18 mouse cellular contexts compared by ENCODE assay signal in the genomic region with DNA sequence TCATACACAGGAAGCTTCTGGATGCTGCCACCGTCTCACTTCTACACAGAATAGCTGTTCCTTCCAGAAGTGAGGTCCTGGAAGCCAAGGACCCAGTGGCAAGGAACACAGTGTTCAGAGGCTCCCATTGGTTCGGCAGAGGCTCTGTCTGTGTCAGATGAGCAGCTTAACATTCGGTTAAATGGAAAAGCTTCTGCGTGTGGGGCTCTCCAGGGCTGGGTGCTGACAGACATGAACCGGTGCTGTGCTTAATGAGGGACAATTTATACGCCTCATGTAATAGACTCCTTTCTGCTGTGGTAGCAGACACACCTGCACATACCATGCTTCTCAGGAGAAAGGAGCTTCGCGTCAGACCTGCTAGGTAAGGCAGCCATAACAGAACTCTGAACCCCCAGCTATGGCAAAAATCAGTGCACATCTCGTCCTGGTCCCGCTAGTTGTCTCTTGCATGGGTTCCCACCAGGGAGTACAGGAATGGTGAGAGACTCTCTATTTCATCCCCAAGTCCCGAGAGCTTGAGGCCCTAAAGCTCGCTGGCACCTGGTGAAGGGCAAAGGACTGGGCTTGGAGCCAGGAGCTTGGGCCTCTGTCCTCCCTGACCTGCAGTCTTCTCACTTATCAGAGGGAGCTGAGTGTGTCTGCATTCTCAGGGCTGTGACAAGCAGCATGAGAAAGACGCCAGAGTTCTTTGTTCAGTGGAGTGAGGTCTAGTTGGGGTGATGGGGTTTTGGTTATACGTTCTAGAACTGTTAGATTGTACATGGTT.
A peak's percentile ranks its signal among the peaks of the same experiment; 100 is the strongest.
DNase-seq lines count a peak whose midpoint lies in the region; ATAC-seq and TF ChIP-seq lines count a peak whose summit lies in the region.
"Had no signal": no experiment of that assay in that cellular context is flagged by ENCODE, and none has a peak within 500 bp of the region (broad histone marks: within the 10 kb centered on the region; RNA-seq: fewer than 3 reads in every experiment).

No protein-coding gene starts in this region.

- peak; percentile 83 for ATAC-seq in heart, embryonic 16.5 days (replicated peaks; ENCODE audit: extremely low read depth, insufficient read depth, low FRiP score)
- ATAC-seq in forebrain, postnatal 0 days: no peak
- ATAC-seq in midbrain, embryonic 11.5 days (ENCODE audit: low FRiP score): no peak
- ATAC-seq: activated CD4-positive, CD25-positive, alpha-beta regulatory T cell, adult 4 months; hindbrain, postnatal 0 days; liver, embryonic 12.5 days; midbrain, embryonic 15.5 days had no signal

- H3K4me2 ChIP-seq in heart, embryonic 16.5 days (ENCODE audit: low read depth, low read length): no peak overlapping the region; the same call in 1 of the 2 replicates
- H3K4me2 ChIP-seq in forebrain, postnatal 0 days (ENCODE audit: low read depth): no peak overlapping the region
- no peak overlapping the region for H3K4me2 ChIP-seq in midbrain, embryonic 11.5 days
- H3K4me2 ChIP-seq: embryonic facial prominence, embryonic 13.5 days; liver, embryonic 12.5 days; lung, embryonic 15.5 days; midbrain, embryonic 15.5 days had no signal

- H3K4me3 ChIP-seq in cerebellum, adult 2 months (replicated peaks; ENCODE audit: insufficient read depth, low read depth, low read length): no peak overlapping the region
- H3K4me3 ChIP-seq in heart, embryonic 16.5 days (ENCODE audit: low read length): no peak overlapping the region
- H3K4me3 ChIP-seq in forebrain, postnatal 0 days (ENCODE audit: low read depth, low read length): no peak overlapping the region
- H3K4me3 ChIP-seq in midbrain, embryonic 11.5 days (ENCODE audit: low read depth, low read length): no peak overlapping the region
- H3K4me3 ChIP-seq: embryonic facial prominence, embryonic 13.5 days; limb, embryonic 10.5 days; liver, embryonic 12.5 days; lung, embryonic 15.5 days; midbrain, embryonic 15.5 days had no signal

- no peaks in the 10 kb centered on the region for H3K4me1 ChIP-seq in cerebellum, adult 2 months (ENCODE audit: control insufficient read depth, insufficient read depth, low read length)
- H3K4me1 ChIP-seq in heart, embryonic 16.5 days (ENCODE audit: control insufficient read depth, insufficient read depth, low read length): peaks cover 12% of the 10 kb centered on the region
- no peaks in the 10 kb centered on the region for H3K4me1 ChIP-seq in forebrain, postnatal 0 days (ENCODE audit: insufficient read depth)
- H3K4me1 ChIP-seq in midbrain, embryonic 11.5 days (ENCODE audit: control insufficient read depth, insufficient read depth, low read length): no peaks in the 10 kb centered on the region
- H3K4me1 ChIP-seq: limb, embryonic 10.5 days; liver, embryonic 12.5 days; midbrain, embryonic 15.5 days had no signal

- no peak for TF ChIP-seq CTCF in cerebellum, adult 2 months (IDR thresholded peaks at IDR 0.05; ENCODE audit: borderline replicate concordance, insufficient read depth, low read depth, low read length)
- TF ChIP-seq CTCF in forebrain, postnatal 0 days (IDR thresholded peaks at IDR 0.05; ENCODE audit: low read depth): no peak

- no peak overlapping the region for H3K9ac ChIP-seq in heart, embryonic 16.5 days (ENCODE audit: low read length)
- no peak overlapping the region for H3K9ac ChIP-seq in forebrain, postnatal 0 days
- H3K9ac ChIP-seq in midbrain, embryonic 11.5 days (ENCODE audit: low read length): no peak overlapping the region
- H3K9ac ChIP-seq: embryonic facial prominence, embryonic 13.5 days; liver, embryonic 12.5 days; lung, embryonic 15.5 days; midbrain, embryonic 15.5 days had no signal

- H3K36me3 ChIP-seq in heart, embryonic 16.5 days (ENCODE audit: control insufficient read depth, insufficient read depth): no peaks in the 10 kb centered on the region
- H3K36me3 ChIP-seq in forebrain, postnatal 0 days (ENCODE audit: insufficient read depth): no peaks in the 10 kb centered on the region
- no peaks in the 10 kb centered on the region for H3K36me3 ChIP-seq in midbrain, embryonic 11.5 days (ENCODE audit: control insufficient read depth, insufficient read depth, low read length)
- H3K36me3 ChIP-seq: embryonic facial prominence, embryonic 13.5 days; limb, embryonic 10.5 days; liver, embryonic 12.5 days; midbrain, embryonic 15.5 days had no signal

- no peak for TF ChIP-seq POLR2A in cerebellum, adult 2 months (IDR thresholded peaks at IDR 0.05; ENCODE audit: borderline replicate concordance, insufficient read depth, low read length)

- no peaks in the 10 kb centered on the region for H3K9me3 ChIP-seq in heart, embryonic 16.5 days (replicated peaks; ENCODE audit: control insufficient read depth, low read length)
- H3K9me3 ChIP-seq in forebrain, postnatal 0 days (ENCODE audit: low read length): no peaks in the 10 kb centered on the region
- H3K9me3 ChIP-seq in midbrain, embryonic 11.5 days (ENCODE audit: control insufficient read depth, low read length): no peaks in the 10 kb centered on the region
- H3K9me3 ChIP-seq: embryonic facial prominence, embryonic 13.5 days; limb, embryonic 10.5 days; liver, embryonic 12.5 days; lung, embryonic 15.5 days; midbrain, embryonic 15.5 days had no signal

- no peaks in the 10 kb centered on the region; the same call in 1 of the 2 replicates for H3K27me3 ChIP-seq in cerebellum, adult 2 months (ENCODE audit: control insufficient read depth, insufficient read depth, low read length)
- no peaks in the 10 kb centered on the region for H3K27me3 ChIP-seq in heart, embryonic 16.5 days (ENCODE audit: control insufficient read depth, insufficient read depth, low read length)
- H3K27me3 ChIP-seq in forebrain, postnatal 0 days (ENCODE audit: insufficient read depth, low read length): no peaks in the 10 kb centered on the region
- H3K27me3 ChIP-seq in midbrain, embryonic 11.5 days (ENCODE audit: control insufficient read depth, insufficient read depth, low read length): no peaks in the 10 kb centered on the region
- H3K27me3 ChIP-seq: embryonic facial prominence, embryonic 13.5 days; liver, embryonic 12.5 days; lung, embryonic 15.5 days; midbrain, embryonic 15.5 days had no signal

- H3K27ac ChIP-seq in cerebellum, adult 2 months (ENCODE audit: insufficient read depth, low read length): no peak overlapping the region
- peak overlapping the region; percentile 66 for H3K27ac ChIP-seq in heart, embryonic 16.5 days (ENCODE audit: low read length)
- H3K27ac ChIP-seq in forebrain, postnatal 0 days (ENCODE audit: low read depth, low read length): no peak overlapping the region
- no peak overlapping the region for H3K27ac ChIP-seq in midbrain, embryonic 11.5 days (ENCODE audit: low read depth, low read length)
- H3K27ac ChIP-seq: embryonic facial prominence, embryonic 13.5 days; hindbrain, postnatal 0 days; limb, embryonic 10.5 days; liver, embryonic 12.5 days; lung, embryonic 15.5 days; midbrain, embryonic 15.5 days had no signal

- DNase-seq in cerebellum, adult 9-11 months: peak; percentile 3
- DNase-seq in cerebellum, adult 2 months: no peak
- DNase-seq in ovary, postnatal 36 days (ENCODE audit: low spot score): peak; percentile 60
- no peak for DNase-seq in ovary, postnatal 10 days (ENCODE audit: low spot score)
- DNase-seq in forebrain, postnatal 0 days: no peak
- DNase-seq in gastrocnemius, adult 18-20 months (ENCODE audit: low spot score): no peak
- no peak for DNase-seq in midbrain, embryonic 11.5 days (ENCODE audit: low spot score, missing footprints)
- DNase-seq: kidney, adult 9 months; layer of hippocampus, postnatal 36 days; thymus, postnatal 14 days had no signal

- WGBS in cerebellum, adult 2 months: 72% methylated on average over 14 of the region's 14 CpGs
- 41% methylated on average over 14 of the region's 14 CpGs for WGBS in heart, embryonic 16.5 days
- 81% methylated on average over 14 of the region's 14 CpGs for WGBS in forebrain, postnatal 0 days
- 90% methylated on average over 14 of the region's 14 CpGs for WGBS in midbrain, embryonic 11.5 days

Comparison
In these comparisons a context has a peak if more than half of its experiments do, and no peak if none do; other contexts are left out.
1. DNase-seq: peak in cerebellum, adult 9-11 months (single experiment) and ovary, postnatal 36 days (single experiment); none in cerebellum, adult 2 months (0 of 2), ovary, postnatal 10 days (single experiment), forebrain, postnatal 0 days (single experiment), gastrocnemius, adult 18-20 months (single experiment) and midbrain, embryonic 11.5 days (single experiment).